Mouse (Mus musculus): ENCODE measurements at regions not wholly inside any gene's neighbourhood (a gene's known extent, or its start where the extent isn't known, plus 50 kb on each side); places are given as distances from the start of the nearest gene placed in this dataset.

DNA sequence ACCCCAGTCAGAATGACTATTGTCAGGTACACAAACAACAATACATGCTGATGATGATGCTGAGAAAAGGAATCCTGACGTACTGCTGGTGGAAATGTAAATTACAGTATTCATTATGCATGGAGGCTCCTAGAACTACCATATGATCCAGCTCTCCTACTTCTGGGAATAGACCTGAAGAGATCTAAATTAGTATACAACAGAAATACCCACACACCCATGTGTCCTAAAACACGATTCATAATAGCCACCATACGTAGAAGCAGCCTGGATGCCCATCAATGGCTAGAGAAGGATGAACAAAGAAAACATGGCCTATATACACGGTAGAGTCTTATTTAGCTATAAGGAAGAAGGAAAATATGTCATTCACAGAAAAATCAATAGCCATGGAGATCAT is 82.3 kb upstream of the Ttc14 start:
- no peak for DNase-seq (ENCODE audit: low spot score in 2 of 2)

DNA sequence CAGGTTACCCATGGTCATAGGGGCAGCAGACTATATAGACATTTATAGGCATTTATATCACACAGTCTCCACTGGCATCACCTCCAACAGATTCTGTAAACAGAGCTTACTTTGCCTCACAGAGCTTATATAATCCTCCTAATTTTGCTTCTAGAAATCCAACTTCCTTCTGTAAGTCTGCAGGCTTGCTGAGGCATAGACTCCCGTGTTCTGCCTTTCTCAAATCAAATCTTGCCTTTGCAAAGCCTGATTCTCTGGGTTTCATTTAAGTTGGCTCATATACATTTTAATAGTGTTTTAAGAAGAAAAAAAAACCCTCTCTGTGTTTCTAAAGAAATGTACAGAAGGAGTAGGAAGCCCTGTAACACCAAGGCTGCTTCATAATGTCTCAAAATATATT is 71.7 kb upstream of the Ttc14 start:
- DNase-seq (ENCODE audit: low spot score in 2 of 2): no peak

DNA sequence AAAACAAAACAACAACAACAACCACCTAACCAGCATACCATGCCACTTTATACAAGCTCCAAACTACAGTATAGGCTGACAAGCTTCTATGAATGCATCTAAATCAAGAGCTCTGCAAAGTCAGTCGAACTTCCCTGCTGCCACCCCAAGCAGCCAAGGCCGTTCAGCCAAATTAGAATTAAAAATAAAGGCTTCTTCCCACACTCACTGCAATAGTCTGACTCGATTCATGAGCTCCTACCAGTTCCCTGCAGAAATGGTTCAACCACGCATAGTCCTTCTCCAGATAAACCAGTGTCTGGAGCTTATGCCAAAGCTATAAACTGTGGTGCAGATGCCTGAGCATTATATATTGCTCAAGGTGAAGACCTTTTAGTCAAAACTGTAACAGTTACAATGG is 69.3 kb upstream of the Ttc14 start:
- DNase-seq (ENCODE audit: low spot score in 2 of 2): peak; percentile 31

DNA sequence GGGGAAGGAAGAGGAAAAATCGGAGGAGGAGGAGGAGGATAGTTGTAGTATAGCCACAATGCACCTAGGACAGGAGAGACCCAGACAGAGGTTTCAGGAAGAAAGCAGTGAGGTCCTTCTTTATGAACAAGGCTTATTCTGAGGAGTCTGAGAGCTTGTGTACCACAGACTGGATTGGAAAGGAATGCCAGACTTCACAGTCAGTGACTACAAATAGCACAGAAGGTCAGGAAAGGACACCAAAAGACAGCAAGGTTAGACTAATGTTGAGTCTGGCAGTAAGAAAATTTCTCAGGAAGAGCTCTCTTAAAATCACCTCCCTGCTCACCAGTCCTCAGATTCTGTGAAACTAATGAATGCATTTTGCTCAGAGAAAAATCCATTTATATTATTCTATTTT is 62.1 kb upstream of the Ttc14 start:
- DNase-seq (ENCODE audit: low spot score in 2 of 2): no peak

DNA sequence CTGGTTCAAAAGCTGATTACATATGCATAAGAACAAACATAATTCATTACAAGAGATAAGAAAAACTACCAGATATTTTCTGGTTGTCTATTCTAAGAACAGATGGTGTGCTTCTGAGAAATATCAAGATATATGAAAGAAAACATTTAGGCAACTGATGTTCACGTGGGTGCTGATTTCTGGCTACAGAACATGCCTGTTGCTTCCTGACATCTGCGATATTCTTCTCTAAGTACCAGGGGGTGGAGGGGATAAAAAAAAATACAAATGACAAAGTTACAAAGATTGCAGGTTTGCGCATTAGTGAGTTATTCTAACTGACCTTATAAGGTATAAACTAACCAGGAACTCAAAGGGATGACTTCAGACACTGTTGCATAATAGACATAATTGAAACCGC is 57.5 kb upstream of the Ttc14 start:
- DNase-seq (ENCODE audit: low spot score in 2 of 2): peak; percentile 35 to 48

All from right cerebral cortex, adult 2 months (tissue).